Mouse (Mus musculus) layer of hippocampus, adult 8-10 months (tissue): ENCODE data around the gene Cdk17. TPM values are rescaled to one million over a fixed set of nuclear protein-coding genes. Genes with fewer than 3 reads are reported as not detected.

Source experiments
- DNase-seq, 2 experiments: peaks; one replicate each; pipeline ENCODE4 v3.0.0; 2022; ENCODE audit warnings: low spot score in 2 of 2
- microRNA-seq, 2 experiments: library from miRNA; unstranded; fragments of <30 nt; microRNA quantifications; one replicate each; pipeline ENCODE4 v1.2.0; 2022
- total RNA-seq, 4 experiments: library from RNA; stranded (reverse); gene quantifications; 2 replicates each; pipeline ENCODE4 v1.2.4; 2022

Cdk17 gene
- total RNA-seq, 4 experiments from 2014 or later, result 169 to 201 (median 193) TPM

GRCm38 (mm10) chr10:93310721-93311411, 150.2 kb downstream of the Cdk17 start, which contains the start of gene Elk3:
TSS of gene Elk3 (minus strand) at chr10:93311135.
- DNase-seq, result no peak

- DNase-seq, result no peak
Observed at GRCm38 (mm10) chr10:93311576-93311975, 150.9 kb downstream of the Cdk17 start.

Small RNAs within 50 kb of the gene (microRNA-seq; reads per million reads assigned to microRNA genes)
- gene Mir1931, result 0 reads per million in 2 experiments

Other genes starting within 250 kb of the Cdk17 start
- 10 to 100 TPM; 15.7 to 23.5 (median 20.8) TPM for gene Cfap54, start 79.3 kb upstream of the Cdk17 start, total RNA-seq
- gene Elk3, start 150.3 kb downstream of the Cdk17 start, total RNA-seq, result 10 to 100 TPM in 2 of 4 experiments, 1 to 10 TPM in 2; 7.5 to 18.4 (median 12.0) TPM